Comparison of ENCODE assay signal across 9 mouse cellular contexts in the genomic region with DNA sequence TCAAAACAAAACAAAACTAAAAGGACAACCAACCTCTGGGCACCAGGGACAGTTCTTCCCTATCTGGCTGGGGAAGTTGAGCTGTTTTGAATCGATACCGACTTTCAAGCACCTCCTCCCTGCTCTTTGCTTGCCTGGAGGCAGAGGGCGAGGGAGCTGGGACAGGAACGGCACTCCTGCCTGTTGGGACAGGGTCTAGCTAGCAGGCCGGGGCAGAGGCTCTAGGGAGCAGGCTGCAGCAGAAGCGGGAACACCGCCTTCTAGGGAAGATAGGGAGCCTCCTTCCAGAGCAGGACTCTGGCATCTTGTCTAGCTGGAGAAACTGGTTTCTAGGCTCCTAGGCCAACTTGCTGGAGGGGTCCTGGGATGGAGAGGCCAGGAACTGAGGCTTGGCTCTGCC.
DNase-seq lines count a peak whose midpoint lies in the region; ATAC-seq and TF ChIP-seq lines count a peak whose summit lies in the region.
"Had no signal": no experiment of that assay in that cellular context is flagged by ENCODE, and none has a peak within 500 bp of the region (broad histone marks: within the 10 kb centered on the region; RNA-seq: fewer than 3 reads in every experiment).

No protein-coding gene starts in this region.

- no peak overlapping the region for H3K4me2 ChIP-seq in heart, embryonic 11.5 days
- peak overlapping the region; percentile 19 for H3K4me2 ChIP-seq in liver, embryonic 13.5 days

- H3K4me1 ChIP-seq in heart, embryonic 11.5 days (ENCODE audit: control insufficient read depth, insufficient read depth, low read length) = peaks cover 53% of the 10 kb centered on the region
- H3K4me1 ChIP-seq in liver, embryonic 13.5 days (replicated peaks) = peaks cover 100% of the 10 kb centered on the region

- no peaks in the 10 kb centered on the region for H3K36me3 ChIP-seq in heart, embryonic 11.5 days (ENCODE audit: control insufficient read depth, insufficient read depth, low read length)
- H3K36me3 ChIP-seq in liver, embryonic 13.5 days = peaks cover 13% of the 10 kb centered on the region

- DNase-seq in heart, postnatal 25 days (ENCODE audit: low spot score) = no peak
- DNase-seq in urinary bladder, adult 2 months (ENCODE audit: low spot score) = peak; percentile 45
- no peak for DNase-seq in urinary bladder, postnatal 10 days (ENCODE audit: low spot score)
- no peak for DNase-seq in liver, embryonic 13.5 days
- DNase-seq in gastrocnemius, postnatal 4 days (ENCODE audit: low spot score in 2 of 2) = no peak
- no peak for DNase-seq in gastrocnemius, postnatal 25 days
- no peak for DNase-seq in gastrocnemius, adult 2 months
- DNase-seq: cerebellum, adult 18-20 months had no signal

- peak overlapping the region; percentile 31; the same call in 1 of the 2 replicates for H3K9ac ChIP-seq in heart, embryonic 11.5 days (ENCODE audit: low read depth, low read length)
- peak overlapping the region; percentile 13; the same call in 1 of the 2 replicates for H3K9ac ChIP-seq in liver, embryonic 13.5 days

- no peak for ATAC-seq in heart, embryonic 11.5 days (replicated peaks; ENCODE audit: insufficient number of reproducible peaks, low FRiP score, low TSS enrichment)
- peak; percentile 22; the same call in 1 of the 2 replicates for ATAC-seq in liver, embryonic 13.5 days (ENCODE audit: low read depth)

- TF ChIP-seq CTCF in gastrocnemius, adult 2 months (IDR thresholded peaks at IDR 0.05) = no peak

- intact Hi-C loops in heart, postnatal 25 days (cut with DNase I) = no loop called here
- intact Hi-C loops in gastrocnemius, adult 2 months (cut with DNase I) = no loop called here

- no peak overlapping the region for H3K4me3 ChIP-seq in heart, embryonic 11.5 days (ENCODE audit: low read depth, low read length)
- no peak overlapping the region for H3K4me3 ChIP-seq in liver, embryonic 13.5 days (replicated peaks)
- H3K4me3 ChIP-seq in gastrocnemius, adult 2 months = no peak overlapping the region

- H3K9me3 ChIP-seq in heart, embryonic 11.5 days (replicated peaks; ENCODE audit: control insufficient read depth, low read length) = no peaks in the 10 kb centered on the region
- H3K9me3 ChIP-seq in liver, embryonic 13.5 days (replicated peaks) = no peaks in the 10 kb centered on the region

- no peaks in the 10 kb centered on the region for H3K27me3 ChIP-seq in heart, embryonic 11.5 days (ENCODE audit: control insufficient read depth, insufficient read depth, low read length)
- no peaks in the 10 kb centered on the region for H3K27me3 ChIP-seq in liver, embryonic 13.5 days

- H3K27ac ChIP-seq in heart, embryonic 11.5 days (ENCODE audit: low read depth, low read length) = peak overlapping the region; percentile 6; the same call in 1 of the 2 replicates
- H3K27ac ChIP-seq in liver, embryonic 13.5 days = peak overlapping the region; percentile 70
- no peak overlapping the region; the same call in 1 of the 2 replicates for H3K27ac ChIP-seq in gastrocnemius, adult 2 months

- WGBS in heart, embryonic 11.5 days (ENCODE audit: insufficient replicate concordance) = 27% methylated on average over 7 of the region's 7 CpGs
- WGBS in liver, embryonic 13.5 days (ENCODE audit: insufficient replicate concordance) = 37% methylated on average over 7 of the region's 7 CpGs
